Mouse (Mus musculus) layer of hippocampus, adult 11-12 months (tissue): ENCODE measurements around the gene 6030408B16Rik.

Experiments
- DNase-seq: peaks from one replicate; pipeline ENCODE4 v3.0.0; 2022; ENCODE audit warnings: low spot score

6030408B16Rik gene

DNA sequence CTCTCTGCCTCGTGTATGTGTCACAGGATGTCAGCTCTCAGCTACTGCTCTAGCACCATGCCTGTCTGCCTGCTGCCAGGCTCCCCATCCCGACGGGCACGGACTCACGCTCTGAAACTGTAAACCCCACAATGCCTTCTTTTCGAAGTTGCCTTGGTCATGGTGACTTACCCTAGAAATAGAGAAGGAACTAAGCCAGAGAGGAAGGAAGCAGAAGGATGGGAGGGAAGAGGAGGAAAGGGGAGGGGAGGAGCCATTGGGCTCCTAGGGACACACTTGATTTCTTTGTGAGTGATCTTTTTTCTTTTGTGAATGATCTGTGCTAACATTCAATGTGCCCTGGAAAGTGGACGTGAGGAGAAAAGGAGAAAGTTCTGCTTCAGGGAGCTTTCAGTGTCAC lies 5.0 kb downstream of the 6030408B16Rik start:
- DNase-seq: no peak

DNA sequence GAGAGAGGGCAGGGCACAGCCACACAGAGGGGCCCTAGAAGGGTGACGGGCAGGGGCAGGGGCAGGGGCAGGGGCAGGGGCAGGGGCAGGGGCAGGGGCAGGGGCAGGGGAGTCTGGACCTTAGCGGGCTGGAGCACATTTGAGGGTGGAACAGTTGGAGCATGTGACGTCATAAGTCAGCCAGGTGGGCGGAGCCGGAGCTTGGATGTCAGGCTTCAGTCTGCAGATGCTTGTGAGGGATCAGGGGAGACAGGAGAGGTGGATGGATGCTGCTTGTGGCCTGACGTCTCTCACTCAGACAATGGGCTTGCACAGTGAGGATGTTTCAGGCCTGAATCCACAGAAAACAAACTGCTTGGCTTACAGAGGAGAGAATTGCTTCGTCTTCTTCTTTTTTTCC lies 5.5 kb downstream of the 6030408B16Rik start:
- DNase-seq: no peak

DNA sequence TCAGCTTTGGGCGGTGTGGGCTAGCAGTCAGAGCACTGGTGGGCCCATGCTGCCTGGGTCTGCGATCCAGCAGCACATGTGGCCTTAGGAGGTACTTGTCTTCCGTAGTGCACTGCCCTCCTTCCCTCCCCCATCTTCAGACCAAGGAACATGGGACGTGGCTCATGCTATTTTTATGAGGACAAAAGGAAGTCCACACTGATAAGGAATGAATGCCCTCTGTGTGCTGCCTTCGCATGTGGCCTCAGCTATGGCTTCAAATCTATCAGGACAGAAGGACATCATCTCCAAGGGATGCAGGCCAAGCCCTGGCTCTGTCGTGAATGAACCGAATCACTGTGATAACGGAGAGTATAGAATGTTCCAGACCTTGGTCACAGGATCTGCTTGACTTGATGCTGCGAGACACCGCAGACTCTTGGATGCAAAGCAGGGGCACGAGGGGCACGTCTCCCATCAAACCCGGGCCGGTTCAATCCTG lies 6.5 kb downstream of the 6030408B16Rik start:
- DNase-seq: no peak

DNA sequence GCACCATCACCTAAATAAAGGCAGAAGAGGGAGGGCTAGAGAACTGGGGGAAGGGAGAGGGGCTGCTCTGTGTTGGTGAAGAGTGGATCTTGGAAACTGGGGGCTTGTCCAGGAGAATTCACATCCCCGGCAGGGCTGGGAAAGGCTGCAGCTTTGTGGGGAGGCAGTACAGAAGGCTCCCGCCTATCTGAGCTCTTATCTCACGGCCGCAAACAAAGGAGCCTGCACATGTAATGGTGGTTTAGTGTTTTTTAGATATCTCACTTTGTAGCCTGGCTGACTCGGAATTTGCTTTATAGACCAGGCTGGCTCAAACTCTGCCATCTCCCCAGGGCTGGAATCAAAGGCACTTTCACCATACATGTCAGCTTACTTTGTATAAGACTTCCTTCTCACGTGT lies 7.1 kb downstream of the 6030408B16Rik start:
- no peak for DNase-seq

DNA sequence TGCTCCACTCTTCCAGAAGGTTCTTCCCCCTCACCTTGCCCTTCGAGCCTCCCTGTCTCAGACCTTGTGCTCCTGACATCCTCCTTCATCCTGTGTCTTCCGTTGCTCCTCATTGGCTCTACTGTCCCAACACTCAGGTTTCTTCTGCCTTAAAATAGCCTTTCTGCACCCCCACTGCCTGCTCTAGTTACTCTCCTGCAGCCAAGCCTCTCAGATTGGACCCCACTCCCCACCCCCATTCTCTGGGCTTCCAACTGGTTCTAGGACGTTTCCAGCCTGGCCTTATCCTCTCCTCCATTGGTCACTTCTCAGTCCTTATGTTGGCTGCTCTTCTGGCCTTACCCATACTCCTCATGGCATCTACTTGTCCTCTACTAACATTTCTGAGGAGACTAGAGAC lies 9.2 kb downstream of the 6030408B16Rik start:
- no peak for DNase-seq

DNA sequence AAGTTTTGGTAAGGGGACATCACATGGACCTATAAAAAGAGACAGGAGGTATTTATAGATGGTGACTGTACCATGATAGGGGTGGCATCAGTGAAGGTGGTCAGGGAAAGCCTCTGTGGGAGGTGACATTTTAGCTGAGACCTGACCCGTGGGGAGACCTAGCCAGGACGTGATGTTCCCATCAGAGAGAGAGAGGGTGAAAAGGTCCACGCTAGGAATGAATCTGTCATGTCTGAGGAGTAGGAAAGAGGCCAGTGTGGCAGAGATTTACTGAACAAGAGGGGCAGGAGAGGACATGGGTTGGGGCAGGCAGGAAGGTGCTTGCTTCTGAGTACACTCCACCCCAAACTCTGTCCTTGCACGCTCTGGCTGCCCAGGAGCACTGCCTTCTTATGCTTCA lies 10.8 kb downstream of the 6030408B16Rik start:
- no peak for DNase-seq

DNA sequence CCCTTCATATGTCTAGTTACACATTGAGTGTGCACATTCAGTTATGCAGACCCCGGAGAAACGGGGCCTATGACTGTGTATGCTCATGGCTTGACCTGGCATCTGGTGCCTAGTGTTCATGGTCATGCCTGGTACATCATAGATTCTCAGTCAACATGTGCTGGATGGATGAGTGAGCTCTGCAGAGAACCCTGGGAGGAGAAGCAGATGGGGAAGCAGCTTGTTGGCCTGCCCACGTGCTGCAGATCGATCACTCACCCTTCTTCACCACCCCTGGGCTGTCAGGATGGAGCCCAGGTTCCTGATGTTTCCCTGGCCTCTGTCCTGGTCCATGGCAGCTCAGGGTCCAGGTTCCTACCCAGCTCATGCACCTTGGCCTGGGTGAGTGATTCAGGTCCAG lies 13.4 kb downstream of the 6030408B16Rik start:
- peak; percentile 67 for DNase-seq

DNA sequence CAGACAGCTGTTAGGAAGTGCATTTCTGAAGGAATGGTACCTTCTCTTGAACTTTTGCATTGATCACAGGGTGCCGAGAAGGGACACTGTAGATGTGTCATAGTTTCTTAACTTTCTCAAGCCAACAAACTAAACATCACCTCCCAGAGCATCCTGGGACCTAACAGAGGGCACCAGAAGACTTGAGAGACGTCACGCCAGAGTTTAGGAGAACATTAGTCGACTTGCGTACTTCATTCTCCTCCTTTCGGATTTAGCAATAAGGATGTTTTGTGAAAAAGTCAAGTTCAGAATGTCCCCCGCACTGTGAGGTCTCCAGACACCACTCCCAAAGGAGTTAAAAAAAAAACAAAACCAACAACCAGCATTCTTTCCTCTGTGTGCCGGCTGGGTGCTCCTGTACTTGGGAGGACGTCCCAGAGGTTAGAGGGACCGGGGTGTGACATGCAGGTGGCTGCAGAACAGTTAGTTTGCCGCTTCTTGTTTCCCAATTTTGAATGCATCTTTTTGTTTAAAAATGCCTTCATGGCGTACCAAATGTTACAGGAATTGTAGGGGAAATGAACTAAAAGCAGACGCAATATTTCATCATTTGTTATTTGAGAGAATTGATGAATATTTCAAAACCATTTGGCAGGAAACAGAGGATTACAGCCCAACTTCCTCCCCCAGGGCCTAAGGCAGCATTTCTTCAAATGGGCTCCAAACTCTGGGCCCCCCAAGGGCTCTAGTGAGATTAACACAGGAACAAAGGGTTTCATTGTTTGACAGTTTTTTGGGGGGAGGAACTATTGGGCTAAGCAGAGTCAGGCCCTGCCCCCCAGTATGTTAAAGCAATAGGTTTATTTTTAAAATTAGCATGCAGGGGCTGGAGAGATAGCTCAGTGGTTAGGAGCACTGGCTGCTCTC lies 15.7 kb downstream of the 6030408B16Rik start:
- DNase-seq: no peak

DNA sequence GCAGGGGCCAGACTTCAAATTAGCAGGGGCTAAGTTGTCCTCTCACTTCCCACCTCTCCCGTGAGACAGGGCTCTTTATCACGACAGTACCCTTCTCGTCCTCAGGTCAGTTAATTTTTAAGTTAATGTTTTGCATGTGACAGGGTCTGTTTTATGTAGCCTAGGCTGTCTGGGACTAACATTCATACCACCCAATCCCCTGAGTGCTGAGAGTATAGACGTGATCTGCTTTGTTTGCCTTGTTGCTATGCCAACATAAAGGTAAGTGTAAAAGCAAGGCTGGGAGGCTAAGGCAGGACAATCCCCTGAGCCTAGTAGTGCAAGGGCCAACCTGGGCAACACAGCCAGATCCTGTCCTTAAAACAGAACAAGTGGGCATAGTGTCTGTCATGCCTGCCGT lies 16.5 kb downstream of the 6030408B16Rik start:
- no peak for DNase-seq

DNA sequence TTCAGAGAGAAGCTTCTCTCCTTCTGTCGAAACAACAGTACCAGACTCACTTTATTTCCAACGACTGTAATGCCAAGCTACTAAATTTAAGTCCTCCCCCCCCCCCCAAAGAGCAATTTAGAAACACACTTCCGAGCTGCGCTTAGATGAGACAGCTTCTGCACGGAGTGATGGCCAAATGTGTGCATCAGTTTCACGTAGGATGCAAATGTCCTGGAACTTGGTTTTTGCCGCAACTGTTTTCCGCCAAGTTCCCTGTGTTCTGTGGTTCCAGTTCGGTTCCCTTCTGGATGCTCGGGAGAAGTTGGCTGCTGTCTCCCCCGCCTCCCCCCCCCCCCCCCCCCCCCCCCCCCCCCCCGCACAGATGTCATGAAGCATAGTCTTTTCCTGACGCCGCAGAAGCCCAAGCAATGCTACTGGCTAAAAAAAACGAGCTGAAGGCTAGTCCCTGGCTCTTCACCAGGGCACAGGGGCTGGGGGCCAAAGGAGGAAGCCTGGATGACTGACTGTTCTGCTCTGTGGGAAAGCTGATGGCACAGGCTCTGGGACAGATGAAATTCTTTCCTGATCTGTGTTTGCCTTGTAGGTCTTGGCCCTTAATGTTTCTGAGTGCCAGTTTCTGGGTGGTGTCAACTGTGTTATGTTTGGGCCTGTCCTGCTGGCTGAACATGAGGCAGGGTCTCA lies 18.2 kb downstream of the 6030408B16Rik start:
- peak; percentile 52 for DNase-seq

DNA sequence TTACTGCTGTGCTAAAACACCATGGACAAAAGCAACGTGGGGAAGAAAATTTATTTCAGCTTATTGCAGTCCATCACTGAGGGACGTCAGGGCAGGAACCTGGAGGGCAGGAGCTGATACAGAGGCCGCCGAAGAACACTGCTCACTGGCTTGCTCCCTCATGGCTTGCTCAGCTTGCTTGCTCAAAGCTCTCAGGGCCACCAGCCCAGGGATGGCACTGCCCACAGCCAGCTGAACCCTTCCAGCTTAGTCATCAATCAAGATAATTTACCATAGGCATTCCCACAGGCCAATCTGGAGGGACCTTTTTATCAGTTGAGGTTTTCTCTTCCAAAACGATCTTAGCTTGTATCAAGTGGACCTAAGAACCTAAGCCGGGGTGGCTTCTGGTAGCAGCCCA lies 19.0 kb downstream of the 6030408B16Rik start:
- no peak for DNase-seq

DNA sequence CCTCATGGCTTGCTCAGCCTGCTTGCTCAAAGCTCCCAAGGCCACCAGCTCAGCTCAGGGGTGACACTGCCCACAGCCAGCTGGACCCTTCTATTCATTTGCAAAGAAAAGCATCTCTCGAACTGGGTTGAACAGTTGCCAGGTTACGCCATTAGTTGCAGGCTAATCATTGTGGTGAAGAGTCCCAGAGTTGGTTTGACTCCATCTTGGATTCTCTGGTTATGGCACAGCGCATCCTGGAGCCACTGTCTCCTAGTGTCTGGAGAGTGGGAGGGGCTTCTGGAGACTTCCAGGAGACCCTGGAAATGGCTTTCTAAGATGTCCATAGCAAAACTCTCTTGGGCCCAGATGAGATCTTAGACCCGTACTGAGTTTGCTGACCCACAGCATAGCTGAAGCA lies 22.4 kb downstream of the 6030408B16Rik start:
- DNase-seq: no peak

DNA sequence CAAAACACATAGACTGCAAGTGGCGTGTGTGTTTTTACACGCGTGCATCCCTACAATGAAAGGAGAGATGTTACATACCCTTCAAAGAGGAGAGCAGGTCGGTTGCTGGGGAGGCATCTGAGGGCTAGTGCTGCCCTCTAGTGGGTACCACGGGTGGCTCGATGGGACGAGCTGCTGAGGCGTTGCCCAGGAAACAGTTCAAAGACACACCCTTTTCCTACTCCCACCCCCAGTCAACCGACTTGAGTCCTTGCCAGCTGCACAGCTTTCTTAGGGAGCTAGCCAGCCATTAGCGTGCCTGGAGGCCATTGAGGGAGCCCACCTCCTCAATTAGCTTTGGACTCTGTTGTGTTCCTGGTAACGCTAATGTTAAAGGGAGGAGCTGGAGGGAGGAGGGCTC lies 22.8 kb downstream of the 6030408B16Rik start:
- peak; percentile 93 for DNase-seq

DNA sequence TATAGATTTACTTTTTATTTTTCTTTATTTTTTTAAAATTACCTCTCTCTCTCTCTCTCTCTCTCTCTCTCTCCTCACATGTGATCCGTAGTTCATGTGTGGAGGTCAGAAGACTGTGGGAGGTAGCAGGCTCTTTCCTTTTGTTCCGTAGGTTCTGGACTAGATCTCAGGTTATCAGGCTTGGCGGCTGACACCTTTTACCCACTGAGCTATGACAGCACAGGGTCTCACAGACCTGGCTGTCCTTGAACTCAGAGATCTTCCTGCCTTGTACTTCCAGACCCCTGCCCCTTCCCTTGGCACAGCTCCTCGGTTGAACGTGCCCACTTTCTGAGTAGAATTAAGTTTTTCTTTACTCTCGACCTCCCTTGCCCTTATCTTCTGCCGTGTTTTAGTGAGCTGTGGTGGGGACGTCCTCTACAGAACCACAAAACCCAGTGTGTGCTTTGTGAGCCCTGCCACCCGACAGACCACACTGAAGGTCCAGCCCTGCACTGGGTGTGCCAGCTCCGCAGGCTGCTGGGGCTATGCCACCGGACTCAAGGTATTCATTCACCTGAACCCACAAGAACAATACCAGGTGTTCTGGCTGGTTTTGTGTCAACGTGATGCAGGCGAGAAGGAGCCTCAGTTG lies 23.4 kb downstream of the 6030408B16Rik start:
- DNase-seq: no peak

DNA sequence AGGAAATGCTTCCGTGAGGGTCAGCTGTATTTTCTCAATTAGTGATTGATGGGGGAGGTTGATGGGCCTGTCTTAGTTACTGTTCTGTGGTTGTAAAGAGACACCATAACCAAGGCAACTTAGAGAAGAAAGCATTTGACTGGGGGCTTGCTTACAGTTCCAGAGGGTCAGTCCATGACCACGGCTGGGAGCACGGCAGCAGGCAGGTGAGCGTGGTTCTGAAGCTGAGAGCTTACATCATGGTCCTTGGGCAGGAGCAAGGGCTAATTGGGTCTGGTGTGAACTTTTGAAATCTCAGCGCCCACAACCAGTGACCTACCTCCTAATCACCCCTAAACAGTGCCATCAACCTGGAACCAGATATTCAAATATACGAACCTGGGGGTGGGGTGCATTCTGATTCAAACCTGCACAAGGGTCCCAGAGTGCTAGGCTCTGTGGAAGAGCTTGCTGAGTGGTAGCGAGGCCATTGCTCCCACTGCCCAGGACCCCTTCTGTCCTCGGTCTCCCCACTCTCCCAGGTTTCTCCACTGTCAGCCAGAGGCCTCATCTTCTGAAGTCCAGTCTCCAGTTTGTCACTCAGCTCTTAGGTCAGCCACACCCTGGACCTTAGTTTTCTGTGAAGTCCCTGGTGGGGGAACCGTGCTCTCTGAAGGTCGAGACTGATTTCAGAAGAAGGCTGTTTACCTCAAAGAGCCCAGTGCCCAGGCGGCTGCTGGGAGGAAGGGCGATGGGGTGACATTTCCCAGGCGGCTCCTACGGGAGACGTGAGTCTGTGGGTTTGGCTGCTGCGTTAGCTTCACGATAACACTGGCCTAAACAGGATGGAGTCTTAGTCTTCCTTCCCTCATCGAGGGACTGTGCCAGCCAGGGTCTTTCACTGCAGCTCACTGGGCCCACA lies 24.2 kb downstream of the 6030408B16Rik start:
- no peak for DNase-seq

DNA sequence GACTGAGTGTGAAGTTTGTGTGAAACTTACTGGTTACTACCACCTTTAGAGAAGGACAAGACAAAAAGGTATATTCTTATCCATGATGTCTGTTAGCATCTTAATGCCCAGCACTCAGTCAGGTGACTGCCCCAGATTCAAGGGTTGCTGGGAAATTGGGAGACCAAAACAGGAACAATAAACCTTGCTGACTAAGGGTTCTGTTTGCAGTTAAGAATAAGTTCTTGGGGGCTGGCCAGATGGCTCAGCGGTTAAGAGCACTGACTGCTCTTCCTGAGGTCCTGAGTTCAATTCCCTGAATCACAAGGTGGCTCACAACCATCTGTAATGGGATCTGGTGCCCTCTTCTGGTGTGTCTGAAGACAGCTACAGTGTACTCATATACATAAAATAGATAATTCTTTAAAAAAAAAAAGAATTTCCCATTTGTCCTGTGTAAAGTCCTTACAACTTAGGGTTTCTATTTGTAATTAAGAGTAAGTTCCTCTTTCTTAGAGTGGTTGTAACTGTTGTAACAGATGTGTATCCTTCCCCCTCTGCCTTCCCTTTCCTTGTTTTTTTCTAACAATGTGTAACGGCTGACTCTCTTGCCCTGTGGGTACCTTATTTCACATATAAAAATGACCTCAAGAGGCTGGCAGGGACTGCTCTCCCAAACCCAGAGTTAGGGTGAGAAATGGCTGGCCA lies 24.9 kb downstream of the 6030408B16Rik start:
- DNase-seq: no peak

DNA sequence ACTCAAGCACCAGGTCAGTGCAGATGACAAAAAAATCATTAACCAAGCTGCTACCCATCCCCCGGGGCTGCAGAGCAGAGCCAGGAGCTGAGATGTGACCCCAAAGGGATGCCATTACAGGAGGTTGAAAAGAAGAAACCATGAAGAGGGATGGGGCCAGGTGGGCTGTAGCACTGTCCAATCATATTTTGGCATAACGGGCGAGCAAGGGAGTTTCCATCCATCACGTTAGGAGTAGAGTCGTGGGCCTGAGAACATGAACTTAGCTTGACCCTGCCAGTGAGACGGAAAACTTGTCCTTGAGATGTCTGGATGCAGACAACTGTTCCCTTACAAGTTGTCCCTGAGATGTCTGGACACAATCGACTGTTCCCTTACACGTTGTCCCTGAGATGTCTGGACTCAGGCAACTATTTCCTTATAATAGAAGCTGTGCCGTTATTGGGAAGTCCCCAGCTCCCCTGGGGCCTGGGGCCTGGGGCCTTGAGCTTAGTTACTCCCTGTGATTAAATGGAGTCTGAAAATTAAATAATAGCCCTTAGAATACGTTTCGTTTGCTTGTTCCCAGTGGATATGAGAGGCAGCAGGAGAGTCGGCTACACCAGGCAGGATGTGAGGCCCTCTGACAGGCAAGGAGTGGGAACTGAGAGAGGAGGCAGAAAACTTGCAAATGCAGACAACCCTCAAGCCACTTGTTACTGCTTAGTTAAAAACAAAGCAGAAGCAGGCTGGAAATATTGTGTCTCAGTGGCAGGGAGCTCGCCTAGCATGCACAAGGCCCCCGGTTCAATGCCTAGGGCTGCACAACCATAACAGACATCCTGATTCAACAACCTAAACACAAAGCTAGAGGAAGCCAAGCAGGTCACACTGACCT lies 26.1 kb downstream of the 6030408B16Rik start:
- DNase-seq: no peak

DNA sequence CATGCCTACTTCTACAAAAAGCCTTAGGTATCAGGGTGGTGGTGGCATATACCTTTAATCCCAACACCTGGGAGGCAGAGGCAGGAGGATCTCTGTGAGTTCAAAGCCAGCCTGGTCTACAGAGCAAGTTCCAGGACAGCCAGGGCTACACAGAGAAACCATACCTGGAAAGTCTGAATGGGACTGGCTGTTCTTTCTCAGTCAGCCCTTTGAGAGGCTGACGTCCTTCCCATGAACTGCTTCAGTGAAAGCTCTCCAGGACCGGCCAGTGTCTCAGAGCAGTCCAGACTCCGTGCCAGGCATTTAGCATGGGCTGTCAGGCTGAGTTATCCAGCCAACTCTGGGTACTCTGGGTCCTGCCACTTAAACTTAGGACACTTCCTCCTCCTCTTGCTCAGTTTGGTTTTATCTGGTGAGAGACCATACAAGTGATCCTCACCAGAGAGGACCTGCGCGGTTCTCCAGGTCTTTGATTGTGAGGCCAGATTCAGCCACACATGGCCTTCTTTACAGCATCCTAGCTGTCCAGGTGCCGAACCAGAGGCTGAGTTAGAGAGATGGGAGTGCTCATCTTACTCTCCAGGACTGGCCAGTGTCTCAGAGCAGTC lies 27.1 kb downstream of the 6030408B16Rik start:
- DNase-seq: no peak

DNA sequence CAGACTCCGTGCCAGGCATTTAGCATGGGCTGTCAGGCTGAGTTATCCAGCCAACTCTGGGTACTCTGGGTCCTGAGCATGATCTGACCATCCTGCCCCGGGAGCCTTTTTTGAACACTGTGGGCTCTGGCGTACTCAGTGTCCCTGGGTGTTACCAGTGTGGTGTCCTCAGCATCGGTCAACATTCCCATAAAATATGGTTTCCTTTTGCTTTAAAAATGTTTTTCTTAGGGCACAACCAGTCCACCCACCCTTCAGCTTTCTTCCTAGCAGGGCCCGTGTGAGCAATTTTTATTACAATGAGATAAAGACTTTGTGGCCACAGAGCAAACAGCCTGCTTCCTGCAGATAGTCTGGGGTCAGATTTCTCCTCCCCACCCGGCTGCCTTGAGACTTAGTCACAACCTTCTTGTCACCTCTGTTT lies 27.6 kb downstream of the 6030408B16Rik start:
- DNase-seq: no peak

DNA sequence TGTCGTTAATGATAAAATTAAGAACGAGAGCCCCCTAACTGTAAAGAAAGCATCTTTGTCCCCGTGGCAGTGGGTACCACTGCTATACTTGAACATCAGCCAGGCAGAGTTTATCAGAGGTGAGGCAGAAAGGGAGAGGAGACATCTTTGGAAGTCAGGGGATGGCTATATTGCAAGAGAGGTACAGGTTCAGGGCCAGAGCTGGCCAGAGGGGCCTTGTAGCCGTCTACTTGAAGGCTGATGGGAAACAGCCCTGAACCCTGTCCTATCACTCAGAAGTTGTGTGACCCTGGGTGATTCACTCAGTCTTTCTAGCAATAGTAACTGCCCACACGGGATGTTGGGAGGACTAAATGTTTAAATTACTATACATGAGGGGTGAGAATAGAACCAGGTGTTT lies 28.1 kb downstream of the 6030408B16Rik start:
- DNase-seq: no peak
